Mouse (Mus musculus) testis, adult 2 months (tissue): Measurements from ENCODE around the gene Trim31. TPM values are rescaled to one million over a fixed set of nuclear protein-coding genes. Genes with fewer than 3 reads are reported as not detected.

Experiments used
- H3K27ac ChIP-seq: fragments of 200-500 bp; 2 replicates; pipeline ENCODE4 v1.5.1; 2012; ENCODE audit warnings: low read depth, low read length; ENCODE audit not compliant: control insufficient read depth, insufficient read depth
- H3K27me3 ChIP-seq: fragments of 200-500 bp; 2 replicates; pipeline ENCODE4 v1.6.1; 2012; ENCODE audit warnings: mild to moderate bottlenecking, low read length, moderate library complexity; ENCODE audit not compliant: control insufficient read depth, insufficient read depth
- H3K36me3 ChIP-seq: fragments of 200-500 bp; 2 replicates; pipeline ENCODE4 v1.6.1; 2012; ENCODE audit warnings: mild to moderate bottlenecking, low read length; ENCODE audit not compliant: control insufficient read depth, insufficient read depth
- H3K4me1 ChIP-seq: fragments of 200-500 bp; 2 replicates; pipeline ENCODE4 v1.6.1; 2012; ENCODE audit warnings: low read length; ENCODE audit not compliant: control insufficient read depth, insufficient read depth
- H3K4me3 ChIP-seq: fragments of 200-500 bp; 2 replicates; pipeline ENCODE4 v1.5.1; 2012; ENCODE audit warnings: low read depth, mild to moderate bottlenecking, low read length, moderate library complexity, mixed read lengths; ENCODE audit not compliant: control insufficient read depth
- CTCF ChIP-seq: fragments of 200-500 bp; IDR thresholded peaks from 2 replicates; pipeline ENCODE4 v1.5.1; 2012; ENCODE audit warnings: low read depth, mild to moderate bottlenecking, inconsistent platforms, low read length, moderate library complexity; ENCODE audit not compliant: control insufficient read depth, insufficient read depth, insufficient replicate concordance
- POLR2A ChIP-seq: fragments of 200-500 bp; IDR thresholded peaks from 2 replicates; pipeline ENCODE4 v1.6.1; 2012; ENCODE audit warnings: low read depth, mild to moderate bottlenecking, inconsistent platforms, low read length, moderate library complexity; ENCODE audit not compliant: control insufficient read depth
- polyA plus RNA-seq: library from polyadenylated mRNA; depleted of rRNA; stranded (reverse); fragments of >200 nt; gene quantifications from 2 replicates; pipeline ENCODE4 v1.2.3, GENCODE M21; 2012; rRNA removed

Trim31 gene
- polyA plus RNA-seq = not detected in 2 replicates

DNA sequence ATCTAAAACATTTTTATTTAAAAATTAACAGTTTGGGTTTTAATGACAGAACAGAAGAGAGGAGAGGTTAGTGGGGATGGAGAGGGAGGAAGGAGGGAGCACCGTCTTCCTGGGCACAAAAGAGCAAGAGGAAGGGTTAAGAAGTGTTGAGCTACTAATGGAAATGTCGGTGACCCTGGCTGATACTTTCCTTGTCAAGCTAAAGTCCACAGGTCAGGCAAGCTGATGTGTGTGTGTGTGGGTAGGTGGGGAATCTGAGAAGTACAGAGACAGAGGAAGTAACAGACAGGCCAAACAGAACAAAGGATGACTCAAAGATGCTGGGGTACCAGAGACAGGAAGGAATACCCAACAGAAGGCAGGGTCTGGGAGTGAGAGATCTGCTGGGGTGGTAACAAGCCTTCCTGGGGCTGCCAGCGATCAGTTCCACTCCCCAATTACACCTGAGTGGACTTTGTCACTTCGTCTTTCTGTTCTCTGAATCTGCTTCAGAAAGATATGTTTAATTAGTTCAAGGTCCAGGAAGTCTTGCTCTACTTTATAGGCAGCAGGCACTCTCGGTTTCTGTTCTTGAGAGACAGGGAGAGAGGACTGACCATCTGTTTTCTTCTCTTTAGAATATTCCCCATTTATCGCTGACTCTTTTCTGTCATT is at the start of gene Trim31:
Gene Trim31 (plus strand): TSS at position 567 of the 654 bp plus-strand sequence.
- TF ChIP-seq POLR2A (no peak), CTCF (no peak)
- Histone ChIP-seq H3K4me3 (no peak within 1 kb of the TSS), H3K36me3 (no peaks in the 10 kb centered on the region), H3K27ac (no peak within 1 kb of the TSS), H3K27me3 (no peaks in the 10 kb centered on the region), H3K4me1 (no peaks in the 10 kb centered on the region)

DNA sequence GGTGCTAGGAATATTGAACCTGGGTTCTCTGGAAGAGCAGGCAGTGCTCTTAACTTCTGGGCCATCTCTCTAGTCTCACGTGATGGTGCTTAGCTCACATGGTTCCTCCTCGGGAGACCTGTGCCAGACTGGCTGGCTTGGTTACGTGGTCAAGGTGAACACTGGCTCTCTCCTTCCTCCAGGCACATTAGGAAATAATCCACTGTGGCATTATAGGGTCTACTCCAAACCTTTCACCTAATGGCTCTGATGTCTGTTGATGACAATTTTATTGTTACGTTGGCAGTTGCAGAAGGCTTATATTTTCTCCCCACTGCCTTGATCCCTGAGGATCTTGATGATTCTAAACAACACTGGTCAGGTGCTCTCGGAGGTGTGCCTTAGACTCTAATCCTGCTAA is 49.0 kb upstream of the Trim31 start:
- Histone ChIP-seq H3K4me3 (no peak overlapping the region), H3K4me1 (no peaks in the 10 kb centered on the region; the same call in 1 of the 2 replicates), H3K27me3 (no peaks in the 10 kb centered on the region), H3K27ac (no peak overlapping the region), H3K36me3 (no peaks in the 10 kb centered on the region)
- TF ChIP-seq POLR2A = no peak
- TF ChIP-seq CTCF = no peak

DNA sequence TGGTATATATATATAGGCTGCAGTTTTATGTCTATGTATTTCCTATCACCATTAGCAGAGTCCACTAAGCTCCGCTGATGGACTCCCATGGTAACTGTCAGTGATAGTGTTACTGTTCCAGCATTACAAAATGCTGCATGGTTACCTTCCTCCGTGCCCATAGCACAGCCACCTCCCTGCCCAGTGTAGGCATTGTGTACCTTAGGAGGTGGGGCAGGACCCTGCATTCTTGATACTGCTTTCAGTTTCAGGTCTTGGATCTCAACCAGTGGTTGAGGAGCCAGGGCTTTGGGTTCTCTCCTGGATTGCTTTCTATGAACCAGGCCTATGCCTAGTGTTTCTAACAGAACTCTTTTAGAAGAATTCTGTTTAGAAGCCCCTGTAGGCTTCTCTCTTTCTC is 47.9 kb upstream of the Trim31 start:
- H3K27ac ChIP-seq = peak overlapping the region; percentile 27; the same call in 1 of the 2 replicates
- no peak overlapping the region for H3K4me3 ChIP-seq
- no peaks in the 10 kb centered on the region for H3K27me3 ChIP-seq
- H3K36me3 ChIP-seq = no peaks in the 10 kb centered on the region
- TF ChIP-seq CTCF = no peak
- TF ChIP-seq POLR2A = no peak
- no peaks in the 10 kb centered on the region; the same call in 1 of the 2 replicates for H3K4me1 ChIP-seq

DNA sequence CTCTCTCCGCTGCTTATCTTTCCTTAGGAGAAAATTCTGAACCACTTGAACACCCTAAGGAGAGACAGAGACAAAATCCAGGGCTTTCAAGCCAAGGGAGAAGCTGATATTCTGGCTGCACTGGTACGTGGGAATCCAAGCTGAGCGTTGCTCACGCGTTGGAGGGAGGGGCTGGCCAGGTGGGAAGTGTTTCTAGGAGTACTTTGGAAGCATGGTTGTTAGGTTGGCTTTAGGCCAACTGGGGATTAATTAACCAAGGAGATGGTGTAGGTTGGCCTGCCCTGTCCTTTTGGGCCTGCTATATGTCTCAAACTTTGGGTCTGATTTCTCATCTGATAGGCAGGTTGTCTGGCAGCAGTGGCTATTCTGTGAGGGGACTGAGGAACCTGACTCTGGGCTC is 46.7 kb upstream of the Trim31 start:
- no peaks in the 10 kb centered on the region for H3K27me3 ChIP-seq
- H3K36me3 ChIP-seq = no peaks in the 10 kb centered on the region
- no peak overlapping the region for H3K4me3 ChIP-seq
- TF ChIP-seq POLR2A (no peak), CTCF (no peak)
- H3K27ac ChIP-seq = no peak overlapping the region
- no peaks in the 10 kb centered on the region; the same call in 1 of the 2 replicates for H3K4me1 ChIP-seq

DNA sequence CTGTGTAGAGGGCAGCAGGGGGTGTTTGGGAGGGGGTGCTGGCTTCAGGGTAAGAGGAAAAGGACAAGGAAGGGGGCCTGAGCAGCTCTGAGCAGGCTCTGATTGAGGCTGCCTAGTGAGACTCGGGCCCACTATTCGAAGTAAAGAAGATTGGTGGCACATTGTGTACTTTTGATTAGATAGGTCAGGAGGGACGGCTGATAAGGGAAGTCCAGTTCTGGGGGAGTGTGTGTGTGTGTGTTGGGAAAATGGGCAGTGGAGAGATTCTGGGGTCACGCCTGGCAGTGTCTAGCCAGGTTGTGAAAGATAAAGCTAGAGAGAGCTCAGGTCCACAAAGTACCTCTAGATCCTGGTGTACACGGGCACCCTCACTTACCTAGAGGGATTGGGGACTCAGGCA is 46.3 kb upstream of the Trim31 start:
- no peaks in the 10 kb centered on the region for H3K27me3 ChIP-seq
- no peak overlapping the region for H3K4me3 ChIP-seq
- H3K36me3 ChIP-seq = no peaks in the 10 kb centered on the region
- TF ChIP-seq POLR2A (no peak), CTCF (no peak)
- H3K4me1 ChIP-seq = no peaks in the 10 kb centered on the region; the same call in 1 of the 2 replicates
- no peak overlapping the region for H3K27ac ChIP-seq

DNA sequence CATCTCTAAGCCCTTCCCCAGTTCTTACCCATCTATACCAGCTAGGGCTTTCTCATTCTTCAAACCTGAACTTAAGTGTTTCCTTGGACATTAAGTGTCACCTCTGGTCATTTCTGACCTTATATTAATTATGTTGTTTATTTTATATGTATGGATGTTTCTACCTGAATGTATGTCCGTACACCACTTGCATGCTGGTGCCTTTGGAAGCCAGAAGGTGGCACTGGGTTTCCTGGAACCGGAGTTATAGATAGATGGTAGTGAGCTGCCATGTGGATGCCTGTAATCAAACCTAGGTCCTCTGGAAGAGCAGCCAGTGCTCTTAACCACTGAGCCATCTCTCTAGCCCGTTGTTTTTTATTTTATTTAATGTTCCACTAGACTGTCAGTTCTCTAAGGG is 42.4 kb upstream of the Trim31 start:
- H3K27ac ChIP-seq = no peak overlapping the region
- no peak overlapping the region for H3K4me3 ChIP-seq
- no peaks in the 10 kb centered on the region for H3K27me3 ChIP-seq
- H3K36me3 ChIP-seq = no peaks in the 10 kb centered on the region
- TF ChIP-seq POLR2A = no peak
- H3K4me1 ChIP-seq = no peaks in the 10 kb centered on the region

DNA sequence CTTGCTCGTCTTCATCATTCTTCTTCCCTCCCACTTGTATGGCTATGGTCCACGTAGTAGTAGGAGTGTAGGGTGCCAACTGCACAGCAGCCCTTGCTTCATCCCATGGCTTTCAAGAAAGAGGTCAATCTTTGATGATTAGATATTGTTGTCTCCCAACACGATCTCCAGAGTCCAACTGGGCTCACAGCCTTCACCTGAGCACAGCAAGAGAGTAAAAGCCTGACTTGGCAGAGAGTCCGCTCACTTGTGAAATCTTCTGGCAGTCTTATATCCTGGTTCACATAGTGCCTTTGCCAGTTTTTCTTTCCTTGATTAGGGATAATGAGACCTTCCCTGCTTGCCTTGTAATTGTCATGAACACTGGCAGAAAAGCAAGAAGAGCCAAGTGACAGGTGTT is 41.7 kb upstream of the Trim31 start:
- Histone ChIP-seq H3K27me3 (no peaks in the 10 kb centered on the region), H3K4me1 (no peaks in the 10 kb centered on the region), H3K27ac (no peak overlapping the region), H3K36me3 (no peaks in the 10 kb centered on the region), H3K4me3 (no peak overlapping the region)
- TF ChIP-seq POLR2A (no peak), CTCF (no peak)
